Mouse (Mus musculus) CD8-positive naive resting alpha-beta T cell, adult 2 months (primary cell): Measurements from ENCODE around the gene Dio1.
A peak's percentile ranks its signal among the peaks of the same experiment; 100 is the strongest.

ENCODE experiments used
- DNase-seq, 2 experiments: peaks; one replicate each; pipeline ENCODE4 v3.0.0; 2022; ENCODE audit warnings: low read depth in 2 of 2, low spot score in 2 of 2

Dio1 gene

GRCm38 (mm10) chr4:107306966-107307365 is at the start of gene Dio1:
TSS of gene Dio1 (minus strand) at chr4:107307169.
- DNase-seq = no peak

- no peak for DNase-seq
Measured at GRCm38 (mm10) chr4:107354543-107354942, 47.6 kb upstream of the Dio1 start.

GRCm38 (mm10) chr4:107354126-107354525 is 47.2 kb upstream of the Dio1 start:
- DNase-seq = no peak

GRCm38 (mm10) chr4:107353612-107354011 is 46.6 kb upstream of the Dio1 start:
- DNase-seq = no peak

- DNase-seq = no peak
Measured at GRCm38 (mm10) chr4:107351368-107351767, 44.4 kb upstream of the Dio1 start.

- DNase-seq = peak; percentile 10 to 27
Measured at GRCm38 (mm10) chr4:107349311-107350008, 42.5 kb upstream of the Dio1 start.

GRCm38 (mm10) chr4:107348529-107349310 is 41.8 kb upstream of the Dio1 start:
- no peak for DNase-seq

- DNase-seq = no peak
Measured at GRCm38 (mm10) chr4:107347221-107347620, 40.3 kb upstream of the Dio1 start.

- DNase-seq = no peak
Measured at GRCm38 (mm10) chr4:107344612-107345011, 37.6 kb upstream of the Dio1 start.

GRCm38 (mm10) chr4:107341354-107341753 is 34.4 kb upstream of the Dio1 start:
- no peak for DNase-seq

GRCm38 (mm10) chr4:107337455-107337854 is 30.5 kb upstream of the Dio1 start:
- no peak for DNase-seq

GRCm38 (mm10) chr4:107336356-107336755 is 29.4 kb upstream of the Dio1 start:
- DNase-seq = peak in 1 of 2 experiments; percentile 17

- DNase-seq = peak in 1 of 2 experiments; percentile 29
Measured at GRCm38 (mm10) chr4:107333514-107333913, 26.5 kb upstream of the Dio1 start.

GRCm38 (mm10) chr4:107328530-107328929 is 21.6 kb upstream of the Dio1 start:
- no peak for DNase-seq

- no peak for DNase-seq
Measured at GRCm38 (mm10) chr4:107323113-107323512, 16.1 kb upstream of the Dio1 start.

GRCm38 (mm10) chr4:107321041-107321440 is 14.1 kb upstream of the Dio1 start:
- no peak for DNase-seq

- DNase-seq = no peak
Measured at GRCm38 (mm10) chr4:107318646-107319045, 11.7 kb upstream of the Dio1 start.

- DNase-seq = no peak
Measured at GRCm38 (mm10) chr4:107314479-107314805, 7.5 kb upstream of the Dio1 start.

- DNase-seq = peak; percentile 80 to 86
Measured at GRCm38 (mm10) chr4:107313690-107314478, 6.9 kb upstream of the Dio1 start, which contains the start of gene Yipf1. TSS of gene Yipf1 (plus strand) at chr4:107314363.

GRCm38 (mm10) chr4:107303531-107303930 is 3.4 kb downstream of the Dio1 start:
- no peak for DNase-seq

- DNase-seq = no peak
Measured at GRCm38 (mm10) chr4:107302832-107303231, 4.1 kb downstream of the Dio1 start.

GRCm38 (mm10) chr4:107302221-107302620 is 4.7 kb downstream of the Dio1 start:
- no peak for DNase-seq
